In genomic region chr2:6321769-6322375, GRCm38 (mm10) we compare ENCODE assay signal across 8 mouse cellular contexts. TPM values are rescaled to one million over a fixed set of nuclear protein-coding genes. Genes with fewer than 3 reads are reported as not detected.
DNase-seq lines count a peak whose midpoint lies in the region; ATAC-seq and TF ChIP-seq lines count a peak whose summit lies in the region.

No protein-coding gene starts in this region.

- peak overlapping the region; percentile 88 for H3K4me3 ChIP-seq in E14TG2a.4 (replicated peaks; ENCODE audit: low read length)
- H3K4me3 ChIP-seq in embryonic facial prominence, embryonic 15.5 days (replicated peaks), result peak overlapping the region; percentile 96
- peak overlapping the region; percentile 97 for H3K4me3 ChIP-seq in intestine, embryonic 16.5 days (ENCODE audit: low read length)
- peak overlapping the region; percentile 77 for H3K4me3 ChIP-seq in midbrain, embryonic 12.5 days

- 5% methylated on average over 9 of the region's 9 CpGs for WGBS in embryonic facial prominence, embryonic 15.5 days
- 10% methylated on average over 9 of the region's 9 CpGs for WGBS in intestine, embryonic 16.5 days
- 8% methylated on average over 9 of the region's 9 CpGs for WGBS in midbrain, embryonic 12.5 days

- TF ChIP-seq CTCF in E14TG2a.4 (conservative IDR thresholded peaks at IDR 0.05; ENCODE audit: low read length), result no peak

- H3K36me3 ChIP-seq in E14TG2a.4 (ENCODE audit: insufficient read depth, low read length), result no peaks in the 10 kb centered on the region
- no peaks in the 10 kb centered on the region for H3K36me3 ChIP-seq in embryonic facial prominence, embryonic 15.5 days
- H3K36me3 ChIP-seq in intestine, embryonic 16.5 days (ENCODE audit: control insufficient read depth, insufficient read depth, low read length), result no peaks in the 10 kb centered on the region
- no peaks in the 10 kb centered on the region for H3K36me3 ChIP-seq in midbrain, embryonic 12.5 days

- ATAC-seq in embryonic facial prominence, embryonic 15.5 days (ENCODE audit: insufficient number of reproducible peaks, low FRiP score, low TSS enrichment, low read depth), result peak; percentile 32; the same call in 1 of the 2 replicates
- peak; percentile 41 for ATAC-seq in intestine, embryonic 16.5 days
- ATAC-seq in midbrain, embryonic 12.5 days (ENCODE audit: low FRiP score, low read depth), result no peak; the same call in 1 of the 2 replicates

- H3K9me3 ChIP-seq in E14TG2a.4 (ENCODE audit: low read length), result no peaks in the 10 kb centered on the region
- H3K9me3 ChIP-seq in embryonic facial prominence, embryonic 15.5 days (replicated peaks), result no peaks in the 10 kb centered on the region
- no peaks in the 10 kb centered on the region for H3K9me3 ChIP-seq in intestine, embryonic 16.5 days (ENCODE audit: control insufficient read depth, low read length)
- H3K9me3 ChIP-seq in midbrain, embryonic 12.5 days, result no peaks in the 10 kb centered on the region

- H3K4me1 ChIP-seq in E14TG2a.4 (replicated peaks; ENCODE audit: low read depth, low read length), result peaks cover 38% of the 10 kb centered on the region
- peaks cover 26% of the 10 kb centered on the region for H3K4me1 ChIP-seq in embryonic facial prominence, embryonic 15.5 days
- H3K4me1 ChIP-seq in intestine, embryonic 16.5 days (ENCODE audit: control insufficient read depth, insufficient read depth, low read length), result peaks cover 14% of the 10 kb centered on the region
- peaks cover 27% of the 10 kb centered on the region for H3K4me1 ChIP-seq in midbrain, embryonic 12.5 days

- peak; percentile 17 for DNase-seq in adrenal gland, postnatal 14 days
- DNase-seq in adrenal gland, adult (ENCODE audit: inconsistent age in 2 of 2, low spot score in 1 of 2), result no peak
- DNase-seq in spleen, postnatal 36 days (ENCODE audit: low spot score in 2 of 2), result no peak
- no peak for DNase-seq in frontal cortex, postnatal 14 days (ENCODE audit: low spot score in 2 of 2)

- peak overlapping the region; percentile 69 for H3K4me2 ChIP-seq in embryonic facial prominence, embryonic 15.5 days (replicated peaks)
- peak overlapping the region; percentile 75 for H3K4me2 ChIP-seq in intestine, embryonic 16.5 days (ENCODE audit: low read depth, low read length)
- peak overlapping the region; percentile 63 for H3K4me2 ChIP-seq in midbrain, embryonic 12.5 days (replicated peaks)

- H3K27me3 ChIP-seq in E14TG2a.4 (ENCODE audit: insufficient read depth, low read length), result 0 out of 2 replicates have a peak, but pooled peaks cover 3% of the 10 kb centered on the region
- H3K27me3 ChIP-seq in embryonic facial prominence, embryonic 15.5 days, result no peaks in the 10 kb centered on the region
- no peaks in the 10 kb centered on the region for H3K27me3 ChIP-seq in intestine, embryonic 16.5 days (replicated peaks; ENCODE audit: control insufficient read depth, insufficient read depth, low read length)
- H3K27me3 ChIP-seq in midbrain, embryonic 12.5 days, result no peaks in the 10 kb centered on the region

- peak overlapping the region; percentile 88 for H3K9ac ChIP-seq in embryonic facial prominence, embryonic 15.5 days
- H3K9ac ChIP-seq in intestine, embryonic 16.5 days (ENCODE audit: low read depth, low read length), result peak overlapping the region; percentile 97
- H3K9ac ChIP-seq in midbrain, embryonic 12.5 days (replicated peaks), result peak overlapping the region; percentile 97

- H3K27ac ChIP-seq in embryonic facial prominence, embryonic 15.5 days (replicated peaks), result peak overlapping the region; percentile 98
- peak overlapping the region; percentile 98 for H3K27ac ChIP-seq in intestine, embryonic 16.5 days (ENCODE audit: low read length)
- peak overlapping the region; percentile 97 for H3K27ac ChIP-seq in midbrain, embryonic 12.5 days (replicated peaks)

RNA-seq across cellular contexts. Expression of gene Usp6nl, which starts 0.6 kb away (rescaled TPM):
- total RNA-seq in adrenal gland, postnatal 14 days (2021), result 28.8 and 29.2 TPM in 2 replicates
- 8.7 and 9.5 TPM in 2 replicates for polyA plus RNA-seq in embryonic facial prominence, embryonic 15.5 days (2015; fragmentation: Nextera tagmentation; extraction: Ambion mirVana)
- 7.8 and 8.4 TPM in 2 replicates for polyA plus RNA-seq in intestine, embryonic 16.5 days (2015; fragmentation: Nextera tagmentation; extraction: Ambion mirVana)
- 19.0 and 21.8 TPM in 2 replicates for polyA plus RNA-seq in midbrain, embryonic 12.5 days (2016; fragmentation: Nextera tagmentation; extraction: Ambion mirVana)
